Mouse (Mus musculus): ENCODE data around the gene Snapc2.

- TF ChIP-seq CTCF (IDR thresholded peaks at IDR 0.05; ENCODE audit: low read depth): no peak
- TF ChIP-seq EP300 (optimal IDR thresholded peaks at IDR 0.05): no peak
Observed at GRCm38 (mm10) chr8:4245737-4246136, 7.1 kb upstream of the Snapc2 start.

Data from stomach, postnatal 0 days (tissue).